Mouse (Mus musculus): ENCODE data around the gene Gnptg. TPM values are rescaled to one million over a fixed set of nuclear protein-coding genes. Genes with fewer than 3 reads are reported as not detected.

Gnptg gene
- total RNA-seq, 2 experiments from 2014 or later = 8.4 to 13.8 TPM

GRCm38 (mm10) chr17:25210680-25211466, 29.1 kb downstream of the Gnptg start:
- ATAC-seq (replicated peaks; ENCODE audit: low FRiP score, poor library complexity, severe bottlenecking) = peak; percentile 37; the same call in 1 of the 2 replicates

GRCm38 (mm10) chr17:25210006-25210405, 29.9 kb downstream of the Gnptg start:
- no peak for ATAC-seq (replicated peaks; ENCODE audit: low FRiP score, poor library complexity, severe bottlenecking)

- no peak for ATAC-seq (replicated peaks; ENCODE audit: low FRiP score, poor library complexity, severe bottlenecking)
These were observed 37.5 kb downstream of the Gnptg start for GRCm38 (mm10) chr17:25202401-25202800.

GRCm38 (mm10) chr17:25189091-25189490, 50.8 kb downstream of the Gnptg start:
- ATAC-seq (replicated peaks; ENCODE audit: low FRiP score, poor library complexity, severe bottlenecking) = no peak

GRCm38 (mm10) chr17:25188150-25189031, 51.5 kb downstream of the Gnptg start, which contains the start of gene Unkl:
Unkl (plus strand) TSS chr17:25188397.
- ATAC-seq (replicated peaks; ENCODE audit: low FRiP score, poor library complexity, severe bottlenecking) = no peak

- ATAC-seq (replicated peaks; ENCODE audit: low FRiP score, poor library complexity, severe bottlenecking) = no peak
These were observed 52.2 kb downstream of the Gnptg start for GRCm38 (mm10) chr17:25187784-25188149.

GRCm38 (mm10) chr17:25184961-25185360, 55.0 kb downstream of the Gnptg start:
- peak; percentile 11; the same call in 1 of the 2 replicates for ATAC-seq (replicated peaks; ENCODE audit: low FRiP score, poor library complexity, severe bottlenecking)

- ATAC-seq (replicated peaks; ENCODE audit: low FRiP score, poor library complexity, severe bottlenecking) = peak; percentile 89
These were observed 55.7 kb downstream of the Gnptg start, which contains the start of gene BC003965 for GRCm38 (mm10) chr17:25184129-25184691. BC003965 (plus strand) TSS chr17:25184554.

Other genes starting within 250 kb of the Gnptg start
- gene Cramp1l, start 224.3 kb downstream of the Gnptg start, total RNA-seq (2015; ENCODE audit: low replicate concordance) = 49.9 and 54.4 TPM in 2 replicates
- gene Cramp1l, start 224.3 kb downstream of the Gnptg start, total RNA-seq (2017; ENCODE audit: low replicate concordance) = 38.1 and 53.4 TPM in 2 replicates
- gene Ift140, start 224.0 kb downstream of the Gnptg start, total RNA-seq (2015; ENCODE audit: low replicate concordance) = 129 and 130 TPM in 2 replicates
- 239 and 264 TPM in 2 replicates for gene Ift140, start 224.0 kb downstream of the Gnptg start, total RNA-seq (2017; ENCODE audit: low replicate concordance)
- not detected in 2 replicates for gene Tmem204, start 156.5 kb downstream of the Gnptg start, total RNA-seq (2015; ENCODE audit: low replicate concordance)
- not detected in 2 replicates for gene Tmem204, start 156.5 kb downstream of the Gnptg start, total RNA-seq (2017; ENCODE audit: low replicate concordance)
- gene Telo2, start 124.2 kb downstream of the Gnptg start, total RNA-seq (2015; ENCODE audit: low replicate concordance) = 3.2 and 5.0 TPM in 2 replicates
- 10.5 and 42.6 TPM in 2 replicates for gene Telo2, start 124.2 kb downstream of the Gnptg start, total RNA-seq (2017; ENCODE audit: low replicate concordance)
- gene Ptx4, start 119.4 kb downstream of the Gnptg start, total RNA-seq (2015; ENCODE audit: low replicate concordance) = not detected in 2 replicates
- not detected in 2 replicates for gene Ptx4, start 119.4 kb downstream of the Gnptg start, total RNA-seq (2017; ENCODE audit: low replicate concordance)
- 17.3 and 23.1 TPM in 2 replicates for gene Clcn7, start 106.7 kb downstream of the Gnptg start, total RNA-seq (2015; ENCODE audit: low replicate concordance)
- gene Clcn7, start 106.7 kb downstream of the Gnptg start, total RNA-seq (2017; ENCODE audit: low replicate concordance) = 20.0 and 22.6 TPM in 2 replicates
- gene Ccdc154, start 77.7 kb downstream of the Gnptg start, total RNA-seq (2015; ENCODE audit: low replicate concordance) = not detected in 2 replicates
- gene Ccdc154, start 77.7 kb downstream of the Gnptg start, total RNA-seq (2017; ENCODE audit: low replicate concordance) = 2.6 TPM in 1 of 2 replicates, not detected in the other
- gene Gm38655, start 64.7 kb downstream of the Gnptg start, total RNA-seq (2015; ENCODE audit: low replicate concordance) = not detected in 2 replicates
- not detected in 2 replicates for gene Gm38655, start 64.7 kb downstream of the Gnptg start, total RNA-seq (2017; ENCODE audit: low replicate concordance)
- 5.0 and 7.9 TPM in 2 replicates for gene BC003965, start 55.6 kb downstream of the Gnptg start, total RNA-seq (2015; ENCODE audit: low replicate concordance)
- 2.0 and 3.5 TPM in 2 replicates for gene BC003965, start 55.6 kb downstream of the Gnptg start, total RNA-seq (2017; ENCODE audit: low replicate concordance)
- 28.8 and 41.9 TPM in 2 replicates for gene Unkl, start 51.7 kb downstream of the Gnptg start, total RNA-seq (2015; ENCODE audit: low replicate concordance)
- 29.3 and 36.7 TPM in 2 replicates for gene Unkl, start 51.7 kb downstream of the Gnptg start, total RNA-seq (2017; ENCODE audit: low replicate concordance)
- gene Tsr3, start within 50 bp of the Gnptg start, total RNA-seq (2015; ENCODE audit: low replicate concordance) = 2.9 TPM in 1 of 2 replicates, not detected in the other
- gene Tsr3, start within 50 bp of the Gnptg start, total RNA-seq (2017; ENCODE audit: low replicate concordance) = 3.1 and 6.5 TPM in 2 replicates
- not detected in 2 replicates for gene Baiap3, start 16.2 kb upstream of the Gnptg start, total RNA-seq (2015; ENCODE audit: low replicate concordance)
- not detected in 2 replicates for gene Baiap3, start 16.2 kb upstream of the Gnptg start, total RNA-seq (2017; ENCODE audit: low replicate concordance)
- gene Ube2i, start 34.5 kb upstream of the Gnptg start, total RNA-seq (2015; ENCODE audit: low replicate concordance) = 197 and 220 TPM in 2 replicates
- gene Ube2i, start 34.5 kb upstream of the Gnptg start, total RNA-seq (2017; ENCODE audit: low replicate concordance) = 152 and 166 TPM in 2 replicates
- gene Prss34, start 58.3 kb upstream of the Gnptg start, total RNA-seq (2015; ENCODE audit: low replicate concordance) = 101 and 104 TPM in 2 replicates
- gene Prss34, start 58.3 kb upstream of the Gnptg start, total RNA-seq (2017; ENCODE audit: low replicate concordance) = 38.0 and 42.1 TPM in 2 replicates
- gene Prss28, start 68.5 kb upstream of the Gnptg start, total RNA-seq (2015; ENCODE audit: low replicate concordance) = 2.5 TPM in 1 of 2 replicates, not detected in the other
- gene Prss28, start 68.5 kb upstream of the Gnptg start, total RNA-seq (2017; ENCODE audit: low replicate concordance) = not detected in 2 replicates
- gene Prss29, start 78.5 kb upstream of the Gnptg start, total RNA-seq (2015; ENCODE audit: low replicate concordance) = not detected in 2 replicates
- gene Prss29, start 78.5 kb upstream of the Gnptg start, total RNA-seq (2017; ENCODE audit: low replicate concordance) = not detected in 2 replicates
- not detected in 2 replicates for gene Tpsab1, start 105.4 kb upstream of the Gnptg start, total RNA-seq (2015; ENCODE audit: low replicate concordance)
- gene Tpsab1, start 105.4 kb upstream of the Gnptg start, total RNA-seq (2017; ENCODE audit: low replicate concordance) = not detected in 2 replicates
- not detected in 2 replicates for gene Tpsb2, start 126.2 kb upstream of the Gnptg start, total RNA-seq (2015; ENCODE audit: low replicate concordance)
- gene Tpsb2, start 126.2 kb upstream of the Gnptg start, total RNA-seq (2017; ENCODE audit: low replicate concordance) = not detected in 2 replicates
- not detected in 2 replicates for gene Tpsg1, start 129.1 kb upstream of the Gnptg start, total RNA-seq (2015; ENCODE audit: low replicate concordance)
- not detected in 2 replicates for gene Tpsg1, start 129.1 kb upstream of the Gnptg start, total RNA-seq (2017; ENCODE audit: low replicate concordance)
- 10.5 TPM in 1 of 2 replicates, not detected in the other for gene Cacna1h, start 193.7 kb upstream of the Gnptg start, total RNA-seq (2015; ENCODE audit: low replicate concordance)
- gene Cacna1h, start 193.7 kb upstream of the Gnptg start, total RNA-seq (2017; ENCODE audit: low replicate concordance) = 0.91 and 2.3 TPM in 2 replicates
- gene Tekt4, start 214.5 kb upstream of the Gnptg start, total RNA-seq (2015; ENCODE audit: low replicate concordance) = not detected in 2 replicates
- gene Tekt4, start 214.5 kb upstream of the Gnptg start, total RNA-seq (2017; ENCODE audit: low replicate concordance) = not detected in 2 replicates